Mouse (Mus musculus): ENCODE results near the gene Pdss1.

DNA sequence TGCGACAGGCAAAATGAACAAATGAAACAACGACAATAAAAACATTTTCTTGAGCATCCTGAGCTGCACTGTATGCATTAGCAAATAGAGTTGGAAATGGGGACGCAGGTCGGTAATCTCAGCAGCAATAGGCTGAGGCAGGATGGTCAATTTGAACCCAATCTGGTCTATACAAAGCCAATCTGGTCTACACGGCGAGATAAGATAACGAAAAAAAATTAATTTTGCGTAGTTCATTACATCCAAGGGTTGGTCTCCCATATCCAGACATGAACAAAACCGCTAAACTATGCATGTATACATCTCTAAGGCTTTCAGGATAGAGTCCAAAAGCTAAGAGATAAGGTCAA lies 415 bp upstream of the Pdss1 start:
- no peak for TF ChIP-seq CTCF (IDR thresholded peaks at IDR 0.05; ENCODE audit: borderline replicate concordance, insufficient read depth, low read length)
- TF ChIP-seq POLR2A (IDR thresholded peaks at IDR 0.05; ENCODE audit: low read depth, low read length) = no peak

All from embryonic fibroblast, embryonic 13.5 days (primary cell).